Mouse (Mus musculus): ENCODE results near the gene Cyb5d2.
"Not testable (repeated sequence)": the region's sequence is repeated elsewhere in the genome, so short reads cannot be mapped to it uniquely, and the experiment has no call there.

Gene Cyb5d2

GRCm38 (mm10) chr11:72778957-72779356, 17.0 kb downstream of the Cyb5d2 start:
- DNase-seq (ENCODE audit: low read depth, low spot score): no peak

GRCm38 (mm10) chr11:72772611-72773010, 23.3 kb downstream of the Cyb5d2 start:
- not testable (repeated sequence) for DNase-seq (ENCODE audit: low read depth, low spot score)

- no peak for DNase-seq (ENCODE audit: low read depth, low spot score)
These were observed 24.5 kb downstream of the Cyb5d2 start for GRCm38 (mm10) chr11:72771461-72771860.

- DNase-seq (ENCODE audit: low read depth, low spot score): no peak
These were observed 25.1 kb downstream of the Cyb5d2 start for GRCm38 (mm10) chr11:72770816-72771215.

GRCm38 (mm10) chr11:72770324-72770723, 25.6 kb downstream of the Cyb5d2 start:
- DNase-seq (ENCODE audit: low read depth, low spot score): no peak

- no peak for DNase-seq (ENCODE audit: low read depth, low spot score)
These were observed 26.9 kb downstream of the Cyb5d2 start for GRCm38 (mm10) chr11:72769061-72769460.

- no peak for DNase-seq (ENCODE audit: low read depth, low spot score)
These were observed 28.2 kb downstream of the Cyb5d2 start for GRCm38 (mm10) chr11:72767716-72768115.

GRCm38 (mm10) chr11:72764270-72764669, 31.7 kb downstream of the Cyb5d2 start:
- DNase-seq (ENCODE audit: low read depth, low spot score): no peak

- no peak for DNase-seq (ENCODE audit: low read depth, low spot score)
These were observed 35.2 kb downstream of the Cyb5d2 start for GRCm38 (mm10) chr11:72760781-72761180.

GRCm38 (mm10) chr11:72759581-72759980, 36.4 kb downstream of the Cyb5d2 start:
- no peak for DNase-seq (ENCODE audit: low read depth, low spot score)

GRCm38 (mm10) chr11:72758316-72758715, 37.6 kb downstream of the Cyb5d2 start:
- no peak for DNase-seq (ENCODE audit: low read depth, low spot score)

- no peak for DNase-seq (ENCODE audit: low read depth, low spot score)
These were observed 44.0 kb downstream of the Cyb5d2 start for GRCm38 (mm10) chr11:72751956-72752355.

GRCm38 (mm10) chr11:72739048-72739447, 56.9 kb downstream of the Cyb5d2 start:
- DNase-seq (ENCODE audit: low read depth, low spot score): no peak

- DNase-seq (ENCODE audit: low read depth, low spot score): not testable (repeated sequence)
These were observed 58.4 kb downstream of the Cyb5d2 start for GRCm38 (mm10) chr11:72737517-72737916.

GRCm38 (mm10) chr11:72736320-72736719, 59.6 kb downstream of the Cyb5d2 start:
- no peak for DNase-seq (ENCODE audit: low read depth, low spot score)

GRCm38 (mm10) chr11:72735519-72735860, 60.5 kb downstream of the Cyb5d2 start:
- no peak for DNase-seq (ENCODE audit: low read depth, low spot score)

GRCm38 (mm10) chr11:72734840-72735518, 61.0 kb downstream of the Cyb5d2 start:
- DNase-seq (ENCODE audit: low read depth, low spot score): no peak

GRCm38 (mm10) chr11:72733736-72734135, 62.2 kb downstream of the Cyb5d2 start:
- DNase-seq (ENCODE audit: low read depth, low spot score): no peak
